Mouse (Mus musculus) CH12.LX (cell line): ENCODE data around the gene Meiob. TPM values are rescaled to one million over a fixed set of nuclear protein-coding genes. Genes with fewer than 3 reads are reported as not detected.

Experiments
- DNase-seq: peaks from one replicate; pipeline ENCODE4 v3.0.0-alpha.2; 2013; ENCODE audit errors: extremely low read depth
- H3K27ac ChIP-seq: 2 replicates; pipeline ENCODE4 v1.5.1; 2012; ENCODE audit warnings: low read depth, mild to moderate bottlenecking, control low read depth, moderate library complexity; ENCODE audit not compliant: insufficient read depth
- H3K27me3 ChIP-seq: replicated peaks from 2 replicates; pipeline ENCODE3; 2012; ENCODE audit warnings: inconsistent platforms
- H3K36me3 ChIP-seq, 2 experiments: replicated peaks in 1 of 2; 2 replicates each; pipeline versions ENCODE3 to v1.6.1; 2012; ENCODE audit warnings: inconsistent platforms in 1 of 2, low read length in 1 of 2, mild to moderate bottlenecking in 1 of 2, mixed read lengths in 1 of 2, moderate library complexity in 1 of 2; ENCODE audit not compliant: control insufficient read depth in 1 of 2, insufficient read depth in 1 of 2
- H3K4me1 ChIP-seq, 2 experiments: 2 replicates each; pipeline ENCODE4 v1.6.1; 2012; ENCODE audit warnings: inconsistent platforms in 1 of 2, moderate library complexity in 1 of 2; ENCODE audit not compliant: insufficient read depth in 2 of 2, control insufficient read depth in 1 of 2
- H3K4me2 ChIP-seq: 2 replicates; pipeline ENCODE4 v1.6.1; 2012; ENCODE audit warnings: low read depth, mild to moderate bottlenecking, control low read depth; ENCODE audit not compliant: poor library complexity, insufficient read depth, severe bottlenecking
- H3K4me3 ChIP-seq, 3 experiments: fragments of 150-350 bp in 1 of 3; sonication (generic) in 1 of 3; replicated peaks in 1 of 3; 2 replicates each; pipeline versions ENCODE3 to v1.5.1; 2011 to 2012; ENCODE audit warnings: low read depth in 2 of 3, low read length in 2 of 3, mild to moderate bottlenecking in 2 of 3, moderate library complexity in 2 of 3, control low read depth in 1 of 3, improper control_type of control experiment in 1 of 3, inconsistent platforms in 1 of 3, mixed read lengths in 1 of 3; ENCODE audit not compliant: poor library complexity in 1 of 3
- H3K79me2 ChIP-seq: replicated peaks from 2 replicates; pipeline ENCODE4 v1.6.1; 2012; ENCODE audit warnings: mild to moderate bottlenecking, moderate library complexity; ENCODE audit not compliant: control insufficient read depth, poor library complexity, insufficient read depth, severe bottlenecking; ENCODE audit errors: extremely low read depth
- H3K9ac ChIP-seq: 2 replicates; pipeline ENCODE4 v1.6.1; 2012; ENCODE audit warnings: low read depth, mild to moderate bottlenecking, control low read depth, moderate library complexity; ENCODE audit not compliant: insufficient read depth
- H3K9me3 ChIP-seq: replicated peaks from 2 replicates; pipeline ENCODE3; 2012; ENCODE audit warnings: low read length, inconsistent platforms, mixed read lengths
- CHD1 ChIP-seq: IDR thresholded peaks from 2 replicates; pipeline ENCODE4 v1.6.1; 2012; ENCODE audit warnings: low read depth, low read length, improper control_type of control experiment, inconsistent platforms
- CHD2 ChIP-seq: IDR thresholded peaks from 2 replicates; pipeline ENCODE4 v1.6.1; 2011; ENCODE audit warnings: low read length, improper control_type of control experiment
- CTCF ChIP-seq, 2 experiments: IDR thresholded peaks in 1 of 2; conservative IDR thresholded peaks in 1 of 2; 2 replicates each; pipeline ENCODE4 v1.5.1; 2011 to 2012; ENCODE audit warnings: low read depth in 2 of 2, low read length in 2 of 2, improper control_type of control experiment in 1 of 2, inconsistent platforms in 1 of 2, mild to moderate bottlenecking in 1 of 2, moderate library complexity in 1 of 2
- E2F4 ChIP-seq: IDR thresholded peaks from 2 replicates; pipeline ENCODE4 v1.6.1; 2011; ENCODE audit warnings: low read depth, low read length, improper control_type of control experiment; ENCODE audit not compliant: insufficient replicate concordance
- ELF1 ChIP-seq: IDR thresholded peaks from 2 replicates; pipeline ENCODE4 v1.6.1; 2014; ENCODE audit warnings: low read depth, mild to moderate bottlenecking, inconsistent platforms, low read length, improper control_type of control experiment
- EP300 ChIP-seq: IDR thresholded peaks from 2 replicates; pipeline ENCODE4 v1.6.1; 2011; ENCODE audit warnings: low read length, improper control_type of control experiment
- ETS1 ChIP-seq: conservative IDR thresholded peaks from 2 replicates; pipeline ENCODE4 v1.6.1; 2012; ENCODE audit warnings: low read depth, mild to moderate bottlenecking, inconsistent platforms, low read length, improper control_type of control experiment, moderate library complexity
- GABPA ChIP-seq: IDR thresholded peaks from 2 replicates; pipeline ENCODE4 v1.6.1; 2012; ENCODE audit warnings: low read depth, low read length, improper control_type of control experiment, inconsistent platforms; ENCODE audit not compliant: insufficient replicate concordance
- IRF4 ChIP-seq: IDR thresholded peaks from 2 replicates; pipeline ENCODE4 v1.6.1; 2014; ENCODE audit warnings: low read depth, mild to moderate bottlenecking, inconsistent platforms, low read length, improper control_type of control experiment
- JUN ChIP-seq: IDR thresholded peaks from 2 replicates; pipeline ENCODE4 v1.6.1; 2011; ENCODE audit warnings: low read depth, mild to moderate bottlenecking, low read length, improper control_type of control experiment, moderate library complexity; ENCODE audit not compliant: insufficient read depth
- JUND ChIP-seq: conservative IDR thresholded peaks from 2 replicates; pipeline ENCODE4 v1.6.1; 2011; ENCODE audit warnings: low read depth, low read length, improper control_type of control experiment
- KAT2A ChIP-seq: IDR thresholded peaks from 2 replicates; pipeline ENCODE4 v1.6.1; 2012; ENCODE audit warnings: low read length, improper control_type of control experiment, inconsistent platforms; ENCODE audit not compliant: insufficient replicate concordance
- MAX ChIP-seq: IDR thresholded peaks from 2 replicates; pipeline ENCODE4 v1.6.1; 2011; ENCODE audit warnings: low read length, improper control_type of control experiment
- MAZ ChIP-seq: IDR thresholded peaks from 2 replicates; pipeline ENCODE4 v1.6.1; 2012; ENCODE audit warnings: low read depth, mild to moderate bottlenecking, inconsistent platforms, low read length, improper control_type of control experiment, moderate library complexity
- MEF2A ChIP-seq: IDR thresholded peaks from 2 replicates; pipeline ENCODE4 v1.6.1; 2014; ENCODE audit warnings: low read depth, mild to moderate bottlenecking, inconsistent platforms, low read length, improper control_type of control experiment, borderline replicate concordance
- MXI1 ChIP-seq: IDR thresholded peaks from 2 replicates; pipeline ENCODE4 v1.6.1; 2011; ENCODE audit warnings: mild to moderate bottlenecking, low read depth, low read length, improper control_type of control experiment
- MYC ChIP-seq: IDR thresholded peaks from 2 replicates; pipeline ENCODE4 v1.6.1; 2011; ENCODE audit warnings: low read depth, mild to moderate bottlenecking, improper control_type of control experiment, low read length
- NELFE ChIP-seq: IDR thresholded peaks from 2 replicates; pipeline ENCODE4 v1.6.1; 2011; ENCODE audit warnings: low read depth, low read length, improper control_type of control experiment
- NRF1 ChIP-seq: IDR thresholded peaks from 2 replicates; pipeline ENCODE4 v1.6.1; 2014; ENCODE audit warnings: low read depth, mild to moderate bottlenecking, inconsistent platforms, low read length, improper control_type of control experiment, moderate library complexity
- PAX5 ChIP-seq: IDR thresholded peaks from 2 replicates; pipeline ENCODE4 v1.6.1; 2012; ENCODE audit warnings: low read length, inconsistent platforms, mixed read lengths
- POLR2AphosphoS2 ChIP-seq: IDR thresholded peaks from 2 replicates; pipeline ENCODE4 v1.6.1; 2011; ENCODE audit warnings: low read depth, low read length, improper control_type of control experiment
- RAD21 ChIP-seq: IDR thresholded peaks from 2 replicates; pipeline ENCODE4 v1.6.1; 2011; ENCODE audit warnings: low read depth, mild to moderate bottlenecking, low read length, improper control_type of control experiment, moderate library complexity
- RCOR1 ChIP-seq: conservative IDR thresholded peaks from 2 replicates; pipeline ENCODE4 v1.6.1; 2012; ENCODE audit warnings: low read depth, mild to moderate bottlenecking, inconsistent platforms, low read length, improper control_type of control experiment
- SIN3A ChIP-seq: IDR thresholded peaks from 2 replicates; pipeline ENCODE4 v1.6.1; 2012; ENCODE audit warnings: low read length, improper control_type of control experiment, inconsistent platforms
- SMC3 ChIP-seq: IDR thresholded peaks from 2 replicates; pipeline ENCODE4 v1.6.1; 2011; ENCODE audit warnings: low read depth, low read length, improper control_type of control experiment
- TBP ChIP-seq: conservative IDR thresholded peaks from 2 replicates; pipeline ENCODE4 v1.6.1; 2011; ENCODE audit warnings: low read depth, low read length, improper control_type of control experiment
- TCF12 ChIP-seq: IDR thresholded peaks from 2 replicates; pipeline ENCODE4 v1.6.1; 2014; ENCODE audit warnings: low read depth, mild to moderate bottlenecking, inconsistent platforms, low read length, improper control_type of control experiment
- UBTF ChIP-seq: IDR thresholded peaks from 2 replicates; pipeline ENCODE4 v1.6.1; 2012; ENCODE audit warnings: low read depth, mild to moderate bottlenecking, inconsistent platforms, low read length, improper control_type of control experiment, moderate library complexity
- USF1 ChIP-seq: IDR thresholded peaks from 2 replicates; pipeline ENCODE4 v1.6.1; 2014; ENCODE audit warnings: low read depth, mild to moderate bottlenecking, inconsistent platforms, low read length, improper control_type of control experiment
- ZC3H11A ChIP-seq: IDR thresholded peaks from 2 replicates; pipeline ENCODE4 v1.6.1; 2012; ENCODE audit warnings: low read depth, mild to moderate bottlenecking, inconsistent platforms, low read length, improper control_type of control experiment
- ZKSCAN1 ChIP-seq: IDR thresholded peaks from 2 replicates; pipeline ENCODE4 v1.6.1; 2012; ENCODE audit warnings: low read depth, inconsistent platforms, low read length, improper control_type of control experiment, borderline replicate concordance
- ZMIZ1 ChIP-seq: IDR thresholded peaks from 2 replicates; pipeline ENCODE4 v1.6.1; 2012; ENCODE audit warnings: low read depth, mild to moderate bottlenecking, inconsistent platforms, low read length, improper control_type of control experiment
- ZNF384 ChIP-seq: IDR thresholded peaks from 2 replicates; pipeline ENCODE4 v1.6.1; 2012; ENCODE audit warnings: low read depth, low read length, improper control_type of control experiment, inconsistent platforms
- dilution Hi-C: fragments of 300-500 bp; cut with MboI; formaldehyde crosslinking; loops from 2 replicates; pipeline ENCODE4 v1.14.3; 2020; ENCODE audit warnings: low sequenced_read_pairs; ENCODE audit not compliant: extremely low pct_unique_long_range_greater_than_20kb, extremely low pct_ligation_motif_present
- in situ Hi-C: fragments of 300-500 bp; cut with MboI; formaldehyde crosslinking; loops from 3 replicates; pipeline ENCODE4 v1.14.3; 2019; ENCODE audit warnings: low sequenced_read_pairs, low pct_ligation_motif_present, low pct_unique_long_range_greater_than_20kb, mixed read lengths
- polyA plus RNA-seq: library from polyadenylated mRNA; unstranded; fragments of >175 nt; gene quantifications from 2 replicates; pipeline ENCODE4 v1.2.1, GENCODE M21; 2012; ENCODE audit warnings: low read depth; ENCODE audit not compliant: insufficient read length
- total RNA-seq, 2 experiments: library from RNA; depleted of rRNA; stranded (reverse); fragments of 300-350 nt in 1 of 2; fragments of >200 nt in 1 of 2; gene quantifications; 2 replicates each; pipeline ENCODE4 v1.2.3; 2012 to 2014

Gene Meiob
- total and polyA plus RNA-seq, 3 experiments: 0.23 to 0.40 (median 0.30) TPM

- peak; percentile 5; the same call in 1 of the 2 replicates for TF ChIP-seq ELF1
- no peak for TF ChIP-seq IRF4
- TF ChIP-seq GABPA: no peak
- no peak for TF ChIP-seq ZNF384
- no peak for TF ChIP-seq PAX5
- TF ChIP-seq EP300: no peak
- TF ChIP-seq KAT2A: no peak
- TF ChIP-seq CTCF (conservative IDR thresholded peaks at IDR 0.05 in 1 of 2, IDR thresholded peaks at IDR 0.05 in 1 of 2; ENCODE audit: low read depth in 2 of 2, low read length in 2 of 2): peak in 1 of 2 experiments; percentile 37; a peak in 2 of 4 replicates
- TF ChIP-seq SMC3: peak; percentile 20; the same call in 1 of the 2 replicates
- peak; percentile 54; the same call in 1 of the 2 replicates for TF ChIP-seq TBP
- TF ChIP-seq MXI1: peak; percentile 89
- TF ChIP-seq TCF12: peak; percentile 62; the same call in 1 of the 2 replicates
- TF ChIP-seq MAX: peak; percentile 79
- no peak for TF ChIP-seq MAZ
- no peak for TF ChIP-seq E2F4
- TF ChIP-seq NRF1: peak; percentile 59
- TF ChIP-seq, all 38 proteins: peak for 11
These were observed 45.6 kb downstream of the Meiob start (continued) for GRCm38 (mm10) chr17:24849733-24850064.

GRCm38 (mm10) chr17:24850065-24850772, 46.1 kb downstream of the Meiob start, which contains the start of gene Fahd1:
TSS of gene Fahd1 (minus strand) at chr17:24850364.
- in situ Hi-C loops (loop anchor here (5.0 kb wide), 1 partner anchor 37 kb away; the partner anchor contains the start of genes Nubp2 and Spsb3), dilution Hi-C loops (no loop called here)
- no peaks in the 10 kb centered on the region for H3K79me2 ChIP-seq
- H3K4me3 ChIP-seq: peak within 1 kb of the TSS; percentile 74 to 83 (median 75)
- peak within 1 kb of the TSS; percentile 60 for H3K9ac ChIP-seq
- peak within 1 kb of the TSS; percentile 59 for H3K4me2 ChIP-seq
- H3K9me3 ChIP-seq: no peaks in the 10 kb centered on the region
- peaks cover 10% of the 10 kb centered on the region for H3K27me3 ChIP-seq
- H3K36me3 ChIP-seq: peaks cover 11 to 20% of the 10 kb centered on the region in 2 experiments
- peak; percentile 99 for DNase-seq
- peak within 1 kb of the TSS; percentile 62 for H3K27ac ChIP-seq
- peaks cover under 1 to 24% of the 10 kb centered on the region in 2 experiments; a peak in 3 of 4 replicates for H3K4me1 ChIP-seq
- no peak for TF ChIP-seq JUND
- no peak; the same call in 1 of the 2 replicates for TF ChIP-seq ELF1
- TF ChIP-seq MAX: no peak; the same call in 1 of the 2 replicates
- TF ChIP-seq IRF4: peak; percentile 25; the same call in 1 of the 2 replicates
- peak; percentile 93 for TF ChIP-seq USF1
- TF ChIP-seq ETS1: no peak
- TF ChIP-seq RAD21: no peak
- TF ChIP-seq CHD2: no peak
- TF ChIP-seq MYC: no peak
- TF ChIP-seq E2F4: no peak
- TF ChIP-seq MAZ: peak; percentile 79; the same call in 1 of the 2 replicates
- TF ChIP-seq TCF12: peak; percentile 38
- TF ChIP-seq RCOR1: no peak
- TF ChIP-seq MEF2A: no peak
- no peak for TF ChIP-seq CHD1
- peak; percentile 49; the same call in 1 of the 2 replicates for TF ChIP-seq UBTF
- no peak for TF ChIP-seq ZC3H11A
- no peak for TF ChIP-seq SIN3A
- no peak for TF ChIP-seq CTCF (conservative IDR thresholded peaks at IDR 0.05 in 1 of 2, IDR thresholded peaks at IDR 0.05 in 1 of 2; ENCODE audit: low read depth in 2 of 2, low read length in 2 of 2)
- TF ChIP-seq TBP: no peak; the same call in 1 of the 2 replicates
- TF ChIP-seq MXI1: peak; percentile 63
- peak; percentile 66 for TF ChIP-seq NELFE
- no peak for TF ChIP-seq PAX5
- TF ChIP-seq ZMIZ1: peak; percentile 77; the same call in 1 of the 2 replicates
- no peak for TF ChIP-seq JUN
- peak; percentile 53; the same call in 1 of the 2 replicates for TF ChIP-seq POLR2AphosphoS2
- TF ChIP-seq KAT2A: peak; percentile 49; the same call in 1 of the 2 replicates
- no peak for TF ChIP-seq ZKSCAN1
